Comparison of ENCODE assay signal across 28 mouse cellular contexts in genomic region chr9:97774991-97775390, GRCm38 (mm10).
"Had no signal": no experiment of that assay in that cellular context is flagged by ENCODE, and none has a peak within 500 bp of the region (broad histone marks: within the 10 kb centered on the region; RNA-seq: fewer than 3 reads in every experiment).

No protein-coding gene starts in this region.

- ATAC-seq: forebrain, embryonic 13.5 days; forebrain, embryonic 14.5 days; forebrain, embryonic 15.5 days; forebrain, embryonic 16.5 days; forebrain, postnatal 0 days had no signal

- H3K4me3 ChIP-seq: embryonic facial prominence, embryonic 10.5 days; embryonic facial prominence, embryonic 12.5 days; embryonic facial prominence, embryonic 13.5 days; embryonic facial prominence, embryonic 15.5 days; erythroblast, embryonic 14.5 days; forebrain, embryonic 10.5 days; forebrain, embryonic 12.5 days; forebrain, embryonic 13.5 days; forebrain, embryonic 15.5 days; gastrocnemius, adult 2 months; heart, adult 2 months had no signal

- DNase-seq: cerebellum, adult 2 months; cerebellum, adult 8-10 months; cerebellum, adult 9-10 months; cerebellum, adult 9-11 months; cerebellum, postnatal 10 days; cerebellum, postnatal 14 days; cerebellum, postnatal 25 days; cerebellum, postnatal 36 days; embryo, embryonic 11 days; forebrain, postnatal 0 days; gastrocnemius, adult 2 months; gastrocnemius, postnatal 10 days; gastrocnemius, postnatal 14 days; gastrocnemius, postnatal 25 days; gastrocnemius, postnatal 36 days; heart, adult 18-20 months; heart, adult 2 months had no signal

- H3K9ac ChIP-seq: embryonic facial prominence, embryonic 12.5 days; embryonic facial prominence, embryonic 13.5 days; embryonic facial prominence, embryonic 15.5 days; forebrain, embryonic 12.5 days; forebrain, embryonic 13.5 days; forebrain, embryonic 15.5 days; forebrain, postnatal 0 days had no signal

- H3K4me2 ChIP-seq: embryonic facial prominence, embryonic 12.5 days; embryonic facial prominence, embryonic 13.5 days; embryonic facial prominence, embryonic 15.5 days; forebrain, embryonic 12.5 days; forebrain, embryonic 13.5 days; forebrain, embryonic 15.5 days had no signal

- H3K27me3 ChIP-seq: embryonic facial prominence, embryonic 12.5 days; embryonic facial prominence, embryonic 13.5 days; embryonic facial prominence, embryonic 15.5 days; forebrain, embryonic 13.5 days; forebrain, embryonic 15.5 days had no signal

- H3K9me3 ChIP-seq: embryonic facial prominence, embryonic 10.5 days; embryonic facial prominence, embryonic 12.5 days; embryonic facial prominence, embryonic 13.5 days; embryonic facial prominence, embryonic 15.5 days; forebrain, embryonic 10.5 days; forebrain, embryonic 12.5 days; forebrain, embryonic 13.5 days; forebrain, embryonic 15.5 days had no signal

- H3K27ac ChIP-seq: embryonic facial prominence, embryonic 10.5 days; embryonic facial prominence, embryonic 12.5 days; embryonic facial prominence, embryonic 13.5 days; embryonic facial prominence, embryonic 15.5 days; forebrain, embryonic 10.5 days; forebrain, embryonic 12.5 days; forebrain, embryonic 13.5 days; forebrain, embryonic 15.5 days; gastrocnemius, adult 2 months; heart, adult 2 months had no signal

- H3K4me1 ChIP-seq: embryonic facial prominence, embryonic 10.5 days; embryonic facial prominence, embryonic 12.5 days; embryonic facial prominence, embryonic 13.5 days; embryonic facial prominence, embryonic 15.5 days; forebrain, embryonic 10.5 days; forebrain, embryonic 12.5 days had no signal

- H3K36me3 ChIP-seq: embryonic facial prominence, embryonic 10.5 days; embryonic facial prominence, embryonic 12.5 days; embryonic facial prominence, embryonic 13.5 days; embryonic facial prominence, embryonic 15.5 days; forebrain, embryonic 10.5 days; forebrain, embryonic 12.5 days; forebrain, embryonic 15.5 days had no signal
